Mouse (Mus musculus) heart, adult 2 months (tissue): ENCODE measurements around the gene Ccdc134. TPM values are rescaled to one million over a fixed set of nuclear protein-coding genes. Genes with fewer than 3 reads are reported as not detected.

Experiments
- DNase-seq, 2 experiments: peaks; one replicate each; pipeline ENCODE4 v3.0.0; 2021
- H3K27ac ChIP-seq: fragments of 200-600 bp; 2 replicates; pipeline ENCODE4 v1.8.1; 2022
- H3K27me3 ChIP-seq: fragments of 200-500 bp; 2 replicates; pipeline ENCODE4 v1.6.1; 2012; ENCODE audit warnings: mild to moderate bottlenecking, low read length, inconsistent platforms, mixed read lengths; ENCODE audit not compliant: control insufficient read depth, insufficient read depth
- H3K36me3 ChIP-seq: fragments of 200-500 bp; 2 replicates; pipeline ENCODE4 v1.6.1; 2012; ENCODE audit warnings: low read length, inconsistent platforms; ENCODE audit not compliant: control insufficient read depth, insufficient read depth
- H3K4me1 ChIP-seq: fragments of 200-500 bp; 2 replicates; pipeline ENCODE4 v1.6.1; 2011; ENCODE audit warnings: low read length; ENCODE audit not compliant: control insufficient read depth, insufficient read depth
- H3K4me3 ChIP-seq: fragments of 200-600 bp; 2 replicates; pipeline ENCODE4 v1.8.1; 2022
- H3K79me2 ChIP-seq: fragments of 200-500 bp; replicated peaks from 2 replicates; pipeline ENCODE4 v1.6.1; 2012; ENCODE audit warnings: mild to moderate bottlenecking, inconsistent platforms, low read length, moderate library complexity, mixed read lengths; ENCODE audit not compliant: control insufficient read depth, insufficient read depth
- H3K9ac ChIP-seq: fragments of 200-500 bp; 2 replicates; pipeline ENCODE4 v1.6.1; 2012; ENCODE audit warnings: low read depth, mild to moderate bottlenecking, control low read depth, inconsistent platforms, low read length, mixed read lengths
- CTCF ChIP-seq: fragments of 200-600 bp; IDR thresholded peaks from 2 replicates; pipeline ENCODE4 v1.8.1; 2022; ENCODE audit warnings: antibody characterized with exemption, mild to moderate bottlenecking, moderate library complexity
- EP300 ChIP-seq: fragments of 200-500 bp; IDR thresholded peaks from 2 replicates; pipeline ENCODE4 v1.6.1; 2011; ENCODE audit warnings: low read depth, low read length, control low read depth; ENCODE audit not compliant: insufficient read depth
- POLR2A ChIP-seq: fragments of 200-500 bp; IDR thresholded peaks from 2 replicates; pipeline ENCODE4 v1.6.1; 2011; ENCODE audit warnings: mild to moderate bottlenecking, low read depth, low read length, control low read depth; ENCODE audit not compliant: insufficient read depth
- WGBS: fragments of 180-500 bp; shearing (Covaris S2); methylation state at CpG from one replicate; pipeline ENCODE4 v1.1.7; 2018; 5-methylcytosine and 5-hydroxymethylcytosine counted together
- intact Hi-C: fragments of 180-260 bp; cut with DNase I; formaldehyde crosslinking; loops from one replicate; pipeline ENCODE4 v1.15.1; 2025
- polyA plus RNA-seq: library from polyadenylated mRNA; depleted of rRNA; stranded (reverse); fragments of >200 nt; gene quantifications from 2 replicates; pipeline ENCODE4 v1.2.3, GENCODE M21; 2012
- total RNA-seq, 2 experiments: library from RNA; stranded (reverse); gene quantifications; 2 replicates each; pipeline ENCODE4 v1.2.3; 2021

Gene Ccdc134
- total and polyA plus RNA-seq, 3 experiments: 3.9 to 4.8 (median 4.0) TPM

DNA sequence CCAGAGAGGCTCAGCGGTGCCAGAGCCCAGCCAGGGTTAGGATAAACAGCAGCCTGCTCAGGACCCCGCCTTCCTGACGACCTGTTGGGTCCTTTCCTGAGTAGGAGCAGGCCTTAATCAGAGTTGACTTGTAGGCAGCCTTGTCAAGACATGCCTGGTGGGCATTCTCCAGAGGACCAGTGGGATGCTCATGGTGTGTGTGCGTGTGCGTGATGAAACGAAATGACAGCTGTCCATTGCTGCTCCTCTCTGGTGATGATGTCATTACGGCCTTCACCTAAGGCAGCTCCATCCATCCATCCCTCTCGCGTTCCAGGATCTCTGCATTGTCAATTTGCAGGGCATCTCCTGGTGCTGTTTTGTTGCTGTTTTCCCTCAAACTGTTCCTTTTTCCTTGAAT is 31.7 kb downstream of the Ccdc134 start:
- Histone ChIP-seq H3K79me2 (peaks cover 2% of the 10 kb centered on the region; the same call in 1 of the 2 replicates), H3K4me3 (no peak overlapping the region), H3K9ac (no peak overlapping the region), H3K27me3 (no peaks in the 10 kb centered on the region), H3K27ac (no peak overlapping the region), H3K36me3 (no peaks in the 10 kb centered on the region), H3K4me1 (peaks cover 7% of the 10 kb centered on the region)
- intact Hi-C loops: no loop called here
- no peak for TF ChIP-seq EP300
- no peak for TF ChIP-seq POLR2A
- TF ChIP-seq CTCF: no peak
- DNase-seq: no peak
- WGBS: 90% methylated on average over 9 of the region's 9 CpGs

DNA sequence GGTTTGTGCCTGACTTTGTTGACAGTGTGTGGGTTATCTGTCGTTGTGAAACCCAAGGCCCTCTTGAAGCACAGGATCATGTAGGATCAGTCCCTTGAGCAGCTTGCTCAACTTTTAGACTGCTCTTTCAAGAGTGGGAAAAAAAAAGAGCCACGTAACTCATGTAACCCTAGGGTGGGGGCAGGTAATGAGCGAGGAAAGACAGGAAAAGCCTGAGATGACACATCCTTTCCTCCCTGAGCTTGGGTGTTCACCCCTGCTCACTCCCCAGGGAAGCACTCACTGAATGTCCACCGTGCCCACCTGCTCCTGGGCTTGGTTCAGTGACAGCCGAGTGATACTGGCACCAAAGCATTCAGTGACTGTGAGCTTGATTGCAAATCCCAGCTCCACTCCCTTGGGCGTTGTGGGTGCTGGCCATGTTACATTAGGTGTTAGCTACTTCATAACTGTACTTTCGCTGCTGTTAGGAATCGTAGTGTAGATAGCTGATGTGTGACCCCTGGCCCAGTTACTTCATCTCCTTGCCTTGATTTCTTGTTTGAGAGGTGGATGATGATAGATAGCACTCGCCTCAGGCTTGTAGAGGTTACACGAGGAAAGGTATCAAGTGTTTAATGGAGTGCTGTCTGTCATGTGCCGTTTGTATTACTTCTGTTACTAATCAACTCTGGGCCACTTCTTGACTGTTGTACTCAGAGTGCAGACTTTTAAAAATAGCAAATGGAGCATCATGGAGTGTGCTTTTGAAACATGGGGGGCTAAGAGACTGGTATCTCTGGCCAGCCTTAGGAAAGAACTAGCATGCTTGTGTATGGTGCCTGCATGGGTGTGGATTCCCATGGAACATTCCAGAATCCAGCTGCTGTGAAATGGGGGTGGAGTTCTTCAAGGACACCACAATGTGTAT is 33.3 kb downstream of the Ccdc134 start:
- intact Hi-C loops: no loop called here
- Histone ChIP-seq H3K9ac (no peak overlapping the region), H3K4me3 (no peak overlapping the region), H3K27ac (no peak overlapping the region), H3K36me3 (no peaks in the 10 kb centered on the region), H3K4me1 (peaks cover 7% of the 10 kb centered on the region), H3K79me2 (peaks cover 2% of the 10 kb centered on the region; the same call in 1 of the 2 replicates), H3K27me3 (no peaks in the 10 kb centered on the region)
- 57% methylated on average over 11 of the region's 11 CpGs for WGBS
- no peak for DNase-seq
- TF ChIP-seq CTCF: no peak

DNA sequence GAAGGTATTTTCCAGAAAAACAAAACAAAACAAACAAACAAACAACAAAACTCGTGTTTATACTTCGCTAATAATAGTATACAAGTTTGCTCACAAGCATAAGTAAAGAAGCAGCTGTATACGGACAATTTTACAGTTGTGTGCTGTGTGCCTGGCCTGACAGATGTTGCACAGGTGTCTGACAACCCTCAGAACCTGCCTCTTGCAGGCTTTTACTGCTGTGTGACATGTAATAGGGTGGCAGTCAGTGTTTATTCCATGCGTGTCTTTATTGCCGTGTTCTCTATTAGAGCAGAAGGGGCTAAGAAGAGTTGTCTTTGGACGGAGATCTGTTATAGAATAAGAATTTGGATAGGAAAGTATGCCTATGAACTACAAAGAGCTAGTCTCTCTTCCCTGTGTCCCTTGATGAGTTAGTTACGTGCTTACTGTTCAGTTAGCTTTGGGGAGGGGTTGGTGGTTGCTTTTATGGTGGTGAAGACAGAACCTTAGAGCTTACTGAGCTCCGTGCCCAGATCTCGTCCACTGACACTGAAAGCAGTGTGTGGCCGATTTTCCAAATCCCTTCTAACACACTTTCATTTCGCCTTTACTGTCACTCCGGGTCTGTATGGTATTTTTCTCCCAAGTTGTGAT is 34.4 kb downstream of the Ccdc134 start:
- no peak overlapping the region for H3K9ac ChIP-seq
- no peak overlapping the region for H3K4me3 ChIP-seq
- TF ChIP-seq CTCF: no peak
- TF ChIP-seq EP300: no peak
- TF ChIP-seq POLR2A: no peak
- peaks cover 7% of the 10 kb centered on the region for H3K4me1 ChIP-seq
- H3K36me3 ChIP-seq: no peaks in the 10 kb centered on the region
- WGBS: 92% methylated on average over 12 of the region's 12 CpGs
- H3K27me3 ChIP-seq: no peaks in the 10 kb centered on the region
- H3K27ac ChIP-seq: no peak overlapping the region
- DNase-seq: no peak
- 0 out of 2 replicates have a peak, but pooled peaks cover 2% of the 10 kb centered on the region for H3K79me2 ChIP-seq
- intact Hi-C loops: no loop called here

DNA sequence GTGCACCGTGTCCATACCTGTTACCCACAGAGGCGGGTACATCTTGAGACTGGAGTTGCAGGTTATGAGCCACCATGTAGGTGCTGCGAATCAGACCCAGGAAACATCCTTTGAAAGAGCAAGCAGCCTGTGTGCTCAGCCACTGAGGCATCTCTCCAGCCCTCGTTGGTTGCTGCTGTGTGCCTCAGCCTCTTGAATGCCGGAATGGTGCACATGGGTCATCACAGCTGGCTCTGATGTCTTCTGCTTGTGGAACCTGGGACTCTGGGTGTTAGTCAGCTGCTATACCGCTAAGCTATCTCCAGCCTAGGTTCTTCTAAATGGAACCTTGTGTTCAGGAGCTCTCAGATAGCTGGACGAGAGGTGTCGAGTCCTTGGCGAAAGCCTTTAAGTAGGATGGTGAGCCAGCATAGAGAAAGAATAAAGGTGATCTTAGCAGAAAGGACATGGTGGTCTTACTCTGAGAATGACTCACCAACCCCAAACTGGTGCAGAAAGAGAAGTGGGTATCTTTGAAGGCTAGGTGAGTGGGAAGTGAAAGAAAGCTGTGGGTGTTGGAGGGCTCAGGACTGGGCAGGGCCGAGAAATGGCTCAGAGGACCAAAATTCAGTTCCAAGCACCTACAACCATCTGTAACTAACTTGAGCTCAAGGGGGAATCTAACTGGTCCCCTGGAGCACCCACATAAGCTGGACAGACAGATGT is 35.8 kb downstream of the Ccdc134 start:
- Histone ChIP-seq H3K27ac (no peak overlapping the region), H3K27me3 (no peaks in the 10 kb centered on the region), H3K4me3 (no peak overlapping the region), H3K36me3 (no peaks in the 10 kb centered on the region), H3K79me2 (peaks cover 3% of the 10 kb centered on the region; the same call in 1 of the 2 replicates), H3K9ac (no peak overlapping the region), H3K4me1 (peaks cover 7% of the 10 kb centered on the region)
- 85% methylated on average over 10 of the region's 10 CpGs for WGBS
- intact Hi-C loops: loop anchor here (2.0 kb wide), 1 partner anchor 99 kb away; no protein-coding TSS in a partner anchor
- DNase-seq: no peak
- TF ChIP-seq CTCF (no peak), POLR2A (no peak), EP300 (no peak)

DNA sequence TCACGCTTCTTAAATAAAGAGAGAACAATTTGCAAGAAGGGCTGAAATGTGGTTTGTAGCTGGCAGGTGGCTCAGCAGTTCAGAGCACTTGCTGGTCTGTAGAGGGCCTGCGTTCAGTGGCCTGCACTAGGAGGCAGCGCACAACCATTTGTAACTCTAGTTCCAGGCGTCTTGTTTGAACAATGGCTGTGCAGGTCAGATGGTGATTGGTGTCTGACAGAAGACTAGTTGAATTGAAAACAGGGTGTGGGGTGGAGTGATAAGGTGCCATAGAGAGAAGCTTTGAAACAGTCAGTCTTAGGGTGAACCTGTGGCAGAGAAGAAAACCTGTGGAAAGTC is 36.3 kb downstream of the Ccdc134 start:
- Histone ChIP-seq H3K79me2 (peaks cover 3% of the 10 kb centered on the region; the same call in 1 of the 2 replicates), H3K4me1 (peaks cover 7% of the 10 kb centered on the region), H3K27me3 (no peaks in the 10 kb centered on the region), H3K9ac (no peak overlapping the region), H3K27ac (no peak overlapping the region), H3K36me3 (no peaks in the 10 kb centered on the region), H3K4me3 (no peak overlapping the region)
- no peak for TF ChIP-seq EP300
- TF ChIP-seq POLR2A: no peak
- TF ChIP-seq CTCF: no peak
- 78% methylated on average over 4 of the region's 4 CpGs for WGBS
- no peak for DNase-seq
- intact Hi-C loops: loop anchor here (2.0 kb wide), 1 partner anchor 99 kb away; no protein-coding TSS in a partner anchor
